Mouse (Mus musculus): ENCODE data around the gene Gm6904. TPM values are rescaled to one million over a fixed set of nuclear protein-coding genes. Genes with fewer than 3 reads are reported as not detected.
"Not testable (repeated sequence)": the region's sequence is repeated elsewhere in the genome, so short reads cannot be mapped to it uniquely, and the experiment has no call there.

The Gm6904 gene
- polyA plus RNA-seq (2016; fragmentation: Nextera tagmentation; extraction: Ambion mirVana): not detected in 2 replicates

DNA sequence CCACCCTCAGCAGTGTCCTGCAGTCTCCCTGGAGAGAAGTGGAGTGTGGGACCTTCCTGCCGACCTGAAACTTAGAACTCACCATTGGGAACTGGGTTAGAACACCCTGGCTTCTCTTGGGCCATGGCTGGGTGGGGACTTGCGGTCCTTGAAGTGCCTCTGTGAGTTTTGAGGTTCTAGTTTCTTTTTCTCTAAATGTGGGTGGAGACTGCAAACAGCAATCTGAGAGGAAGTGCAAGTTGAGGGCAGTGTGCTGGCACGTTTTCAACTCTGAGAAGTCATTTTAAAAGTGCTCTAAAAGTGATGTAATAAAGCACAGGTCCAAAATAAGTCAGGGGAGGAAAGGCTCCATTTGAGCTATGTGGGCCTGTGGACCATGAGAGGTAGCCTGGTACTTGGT, at the start of gene Gm6904:
Gm6904 (minus strand) TSS at position 161 of the 400 bp plus-strand sequence.
- H3K9me3 ChIP-seq: no peaks in the 10 kb centered on the region
- H3K27me3 ChIP-seq (replicated peaks): no peaks in the 10 kb centered on the region
- H3K4me3 ChIP-seq: no peak within 1 kb of the TSS
- H3K9ac ChIP-seq: no peak within 1 kb of the TSS
- H3K4me1 ChIP-seq: no peaks in the 10 kb centered on the region
- 85% methylated on average over 3 of the region's 3 CpGs for WGBS
- ATAC-seq (ENCODE audit: low FRiP score, low read depth): no peak
- H3K4me2 ChIP-seq (replicated peaks): no peak within 1 kb of the TSS
- no peak within 1 kb of the TSS for H3K27ac ChIP-seq
- H3K36me3 ChIP-seq: no peaks in the 10 kb centered on the region

- H3K4me3 ChIP-seq; ATAC-seq (ENCODE audit: low FRiP score, low read depth); H3K27ac ChIP-seq; H3K4me2 ChIP-seq (replicated peaks); H3K36me3 ChIP-seq; H3K9me3 ChIP-seq; H3K27me3 ChIP-seq (replicated peaks); H3K4me1 ChIP-seq; H3K9ac ChIP-seq: not testable (repeated sequence)
- WGBS: 74% methylated on average over 1 of the region's 1 CpGs
Observed at GRCm38 (mm10) chr14:59297391-59297790, 37.4 kb upstream of the Gm6904 start, which contains the start of gene Phf11a. Gene Phf11a (minus strand): TSS chr14:59297522.

- H3K36me3 ChIP-seq; H3K9ac ChIP-seq; ATAC-seq (ENCODE audit: low FRiP score, low read depth); H3K27ac ChIP-seq; H3K9me3 ChIP-seq; H3K4me2 ChIP-seq (replicated peaks); H3K4me3 ChIP-seq; H3K27me3 ChIP-seq (replicated peaks); H3K4me1 ChIP-seq: not testable (repeated sequence)
Observed at GRCm38 (mm10) chr14:59291769-59292168, 31.8 kb upstream of the Gm6904 start.

- not testable (repeated sequence) for ATAC-seq (ENCODE audit: low FRiP score, low read depth); H3K27ac ChIP-seq; H3K9me3 ChIP-seq; H3K9ac ChIP-seq; H3K27me3 ChIP-seq (replicated peaks); H3K36me3 ChIP-seq; H3K4me2 ChIP-seq (replicated peaks); H3K4me3 ChIP-seq; H3K4me1 ChIP-seq
- WGBS: 92% methylated on average over 4 of the region's 4 CpGs
Observed at GRCm38 (mm10) chr14:59274961-59275360, 14.9 kb upstream of the Gm6904 start.

GRCm38 (mm10) chr14:59255861-59256260, 4.2 kb downstream of the Gm6904 start:
- H3K27me3 ChIP-seq (replicated peaks); H3K4me3 ChIP-seq; H3K4me1 ChIP-seq; H3K9me3 ChIP-seq; H3K36me3 ChIP-seq; H3K4me2 ChIP-seq (replicated peaks); H3K9ac ChIP-seq; ATAC-seq (ENCODE audit: low FRiP score, low read depth); H3K27ac ChIP-seq: not testable (repeated sequence)
- WGBS: 94% methylated on average over 1 of the region's 1 CpGs

GRCm38 (mm10) chr14:59250350-59250749, 9.7 kb downstream of the Gm6904 start:
- not testable (repeated sequence) for H3K36me3 ChIP-seq; H3K27me3 ChIP-seq (replicated peaks); H3K9me3 ChIP-seq; H3K27ac ChIP-seq; H3K4me2 ChIP-seq (replicated peaks); H3K4me1 ChIP-seq; H3K4me3 ChIP-seq; ATAC-seq (ENCODE audit: low FRiP score, low read depth); H3K9ac ChIP-seq
- 72% methylated on average over 5 of the region's 5 CpGs for WGBS

- Histone ChIP-seq H3K9me3 (no peaks in the 10 kb centered on the region), H3K4me1 (no peaks in the 10 kb centered on the region), H3K4me2 (replicated peaks) (no peak overlapping the region), H3K27ac (no peak overlapping the region), H3K27me3 (replicated peaks) (no peaks in the 10 kb centered on the region), H3K4me3 (no peak overlapping the region), H3K9ac (no peak overlapping the region), H3K36me3 (peaks cover 87% of the 10 kb centered on the region)
- no peak for ATAC-seq (ENCODE audit: low FRiP score, low read depth)
- 94% methylated on average over 9 of the region's 9 CpGs for WGBS
Observed at GRCm38 (mm10) chr14:59233635-59234034, 26.4 kb downstream of the Gm6904 start.

DNA sequence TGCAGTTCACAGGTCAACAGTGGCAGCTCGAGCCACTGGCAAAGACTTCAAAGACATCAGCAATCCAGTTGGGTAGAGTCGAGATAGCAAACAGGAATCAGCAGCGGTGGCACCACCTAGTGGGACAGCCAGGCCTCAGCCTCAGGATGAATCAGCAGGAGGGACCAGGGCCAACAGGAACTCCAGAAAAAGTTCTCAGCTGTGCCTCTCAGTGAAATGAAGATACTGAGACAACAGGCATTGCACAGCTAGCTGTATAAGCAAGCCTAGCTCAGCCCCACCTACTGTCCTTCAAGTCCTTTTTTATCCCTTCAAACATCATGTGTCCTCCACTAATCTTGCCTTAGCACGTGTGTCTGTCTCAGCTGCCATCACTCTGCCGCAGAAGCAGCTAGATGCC, 28.0 kb downstream of the Gm6904 start:
- ATAC-seq (ENCODE audit: low FRiP score, low read depth): no peak
- Histone ChIP-seq H3K4me2 (replicated peaks) (no peak overlapping the region), H3K9me3 (no peaks in the 10 kb centered on the region), H3K4me3 (no peak overlapping the region), H3K4me1 (no peaks in the 10 kb centered on the region), H3K9ac (no peak overlapping the region), H3K36me3 (peaks cover 85% of the 10 kb centered on the region), H3K27me3 (replicated peaks) (no peaks in the 10 kb centered on the region), H3K27ac (no peak overlapping the region)
- WGBS: 79% methylated on average over 5 of the region's 5 CpGs

GRCm38 (mm10) chr14:59230331-59230966, 29.6 kb downstream of the Gm6904 start:
- Histone ChIP-seq H3K36me3 (peaks cover 87% of the 10 kb centered on the region), H3K4me3 (no peak overlapping the region), H3K9me3 (no peaks in the 10 kb centered on the region), H3K4me1 (no peaks in the 10 kb centered on the region), H3K27ac (no peak overlapping the region), H3K4me2 (replicated peaks) (no peak overlapping the region), H3K9ac (no peak overlapping the region), H3K27me3 (replicated peaks) (no peaks in the 10 kb centered on the region)
- ATAC-seq (ENCODE audit: low FRiP score, low read depth): no peak
- 90% methylated on average over 21 of the region's 21 CpGs for WGBS

DNA sequence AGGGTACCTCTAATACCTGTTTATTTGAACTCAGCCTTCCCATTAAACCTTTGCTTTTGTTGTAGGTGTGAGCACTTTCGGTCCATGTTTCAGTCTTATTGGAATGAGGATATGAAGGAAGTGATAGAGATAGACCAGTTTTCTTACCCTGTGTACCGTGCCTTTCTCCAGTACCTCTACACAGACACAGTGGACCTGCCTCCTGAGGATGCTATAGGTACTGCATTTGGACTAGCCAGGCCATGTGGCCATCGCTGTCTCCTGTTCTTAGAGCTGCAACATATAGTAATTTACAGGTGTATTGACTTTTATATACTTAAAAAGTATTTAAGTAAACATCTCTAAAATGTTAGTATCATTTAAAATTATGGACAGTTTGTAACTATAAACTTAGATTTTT, 30.2 kb downstream of the Gm6904 start:
- Histone ChIP-seq H3K27me3 (replicated peaks) (no peaks in the 10 kb centered on the region), H3K27ac (no peak overlapping the region), H3K9ac (no peak overlapping the region), H3K36me3 (peaks cover 86% of the 10 kb centered on the region), H3K4me2 (replicated peaks) (no peak overlapping the region), H3K4me1 (no peaks in the 10 kb centered on the region), H3K9me3 (no peaks in the 10 kb centered on the region), H3K4me3 (no peak overlapping the region)
- no peak for ATAC-seq (ENCODE audit: low FRiP score, low read depth)
- 90% methylated on average over 3 of the region's 3 CpGs for WGBS

- H3K4me3 ChIP-seq: no peak overlapping the region
- no peak overlapping the region for H3K9ac ChIP-seq
- H3K27me3 ChIP-seq (replicated peaks): no peaks in the 10 kb centered on the region
- no peaks in the 10 kb centered on the region for H3K9me3 ChIP-seq
- 95% methylated on average over 11 of the region's 11 CpGs for WGBS
- no peak for ATAC-seq (ENCODE audit: low FRiP score, low read depth)
- H3K36me3 ChIP-seq: peaks cover 83% of the 10 kb centered on the region
- H3K4me2 ChIP-seq (replicated peaks): no peak overlapping the region
- H3K27ac ChIP-seq: no peak overlapping the region
- no peaks in the 10 kb centered on the region for H3K4me1 ChIP-seq
Observed at GRCm38 (mm10) chr14:59226240-59226639, 33.8 kb downstream of the Gm6904 start.

- no peaks in the 10 kb centered on the region for H3K27me3 ChIP-seq (replicated peaks)
- ATAC-seq (ENCODE audit: low FRiP score, low read depth): no peak
- peaks cover 75% of the 10 kb centered on the region for H3K36me3 ChIP-seq
- no peak overlapping the region for H3K4me3 ChIP-seq
- H3K27ac ChIP-seq: no peak overlapping the region
- no peaks in the 10 kb centered on the region for H3K9me3 ChIP-seq
- H3K4me2 ChIP-seq (replicated peaks): no peak overlapping the region
- H3K4me1 ChIP-seq: no peaks in the 10 kb centered on the region
- no peak overlapping the region for H3K9ac ChIP-seq
- 92% methylated on average over 3 of the region's 3 CpGs for WGBS
Observed at GRCm38 (mm10) chr14:59219241-59219640, 40.8 kb downstream of the Gm6904 start.

DNA sequence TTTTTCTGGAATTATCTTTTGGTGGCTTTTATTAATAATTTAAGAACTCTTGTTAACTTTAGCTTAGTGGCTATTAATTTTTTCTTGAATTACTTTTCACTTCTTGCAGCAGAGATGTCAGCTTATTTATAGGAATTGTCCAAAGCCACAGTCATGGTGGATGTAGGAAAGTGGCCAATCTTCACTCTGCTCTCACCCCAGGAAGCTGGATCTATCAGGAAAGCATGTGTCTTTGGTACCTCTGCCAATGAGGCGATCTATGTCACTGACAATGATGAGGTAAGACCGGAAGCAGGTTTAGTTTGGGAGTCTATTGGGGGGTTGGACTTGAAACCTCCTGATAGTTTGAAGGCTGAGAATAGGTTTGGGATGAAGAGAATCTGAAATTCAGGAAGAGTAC, 50.2 kb downstream of the Gm6904 start:
- ATAC-seq (ENCODE audit: low FRiP score, low read depth): no peak
- no peak overlapping the region for H3K4me3 ChIP-seq
- 97% methylated on average over 2 of the region's 2 CpGs for WGBS
- no peaks in the 10 kb centered on the region for H3K27me3 ChIP-seq (replicated peaks)
- H3K9ac ChIP-seq: no peak overlapping the region
- H3K4me1 ChIP-seq: peaks cover 22% of the 10 kb centered on the region
- no peak overlapping the region for H3K4me2 ChIP-seq (replicated peaks)
- no peaks in the 10 kb centered on the region for H3K9me3 ChIP-seq
- peaks cover 16% of the 10 kb centered on the region for H3K36me3 ChIP-seq
- no peak overlapping the region for H3K27ac ChIP-seq
